Mouse (Mus musculus): Measurements from ENCODE around the gene Abcc3. TPM values are rescaled to one million over a fixed set of nuclear protein-coding genes. Genes with fewer than 3 reads are reported as not detected.
A peak's percentile ranks its signal among the peaks of the same experiment; 100 is the strongest.

Gene Abcc3
- polyA plus RNA-seq, 1 experiment, result 57.3 TPM

GRCm38 (mm10) chr11:94343955-94344358, 48.8 kb downstream of the Abcc3 start:
- no peaks in the 10 kb centered on the region for H3K4me1 ChIP-seq (ENCODE audit: control insufficient read depth, insufficient read depth, low read length)
- no peak overlapping the region for H3K4me3 ChIP-seq (ENCODE audit: insufficient read depth, low read length)
- TF ChIP-seq POLR2A (IDR thresholded peaks at IDR 0.05; ENCODE audit: borderline replicate concordance, low read depth, low read length), result no peak
- no peak for TF ChIP-seq CTCF (IDR thresholded peaks at IDR 0.05; ENCODE audit: low read depth, low read length)
- H3K27ac ChIP-seq (ENCODE audit: insufficient read depth, low read depth, low read length), result no peak overlapping the region

- Histone ChIP-seq H3K4me3 (ENCODE audit: insufficient read depth, low read length) (no peak overlapping the region), H3K27ac (ENCODE audit: insufficient read depth, low read depth, low read length) (no peak overlapping the region), H3K4me1 (ENCODE audit: control insufficient read depth, insufficient read depth, low read length) (no peaks in the 10 kb centered on the region)
- TF ChIP-seq CTCF (IDR thresholded peaks at IDR 0.05; ENCODE audit: low read depth, low read length) (no peak), POLR2A (IDR thresholded peaks at IDR 0.05; ENCODE audit: borderline replicate concordance, low read depth, low read length) (no peak)
Measured at GRCm38 (mm10) chr11:94342114-94342905, 50.5 kb downstream of the Abcc3 start.

GRCm38 (mm10) chr11:94340948-94341933, 51.6 kb downstream of the Abcc3 start:
- Histone ChIP-seq H3K27ac (ENCODE audit: insufficient read depth, low read depth, low read length) (no peak overlapping the region), H3K4me3 (ENCODE audit: insufficient read depth, low read length) (no peak overlapping the region), H3K4me1 (ENCODE audit: control insufficient read depth, insufficient read depth, low read length) (no peaks in the 10 kb centered on the region)
- no peak for TF ChIP-seq CTCF (IDR thresholded peaks at IDR 0.05; ENCODE audit: low read depth, low read length)
- TF ChIP-seq POLR2A (IDR thresholded peaks at IDR 0.05; ENCODE audit: borderline replicate concordance, low read depth, low read length), result no peak

DNA sequence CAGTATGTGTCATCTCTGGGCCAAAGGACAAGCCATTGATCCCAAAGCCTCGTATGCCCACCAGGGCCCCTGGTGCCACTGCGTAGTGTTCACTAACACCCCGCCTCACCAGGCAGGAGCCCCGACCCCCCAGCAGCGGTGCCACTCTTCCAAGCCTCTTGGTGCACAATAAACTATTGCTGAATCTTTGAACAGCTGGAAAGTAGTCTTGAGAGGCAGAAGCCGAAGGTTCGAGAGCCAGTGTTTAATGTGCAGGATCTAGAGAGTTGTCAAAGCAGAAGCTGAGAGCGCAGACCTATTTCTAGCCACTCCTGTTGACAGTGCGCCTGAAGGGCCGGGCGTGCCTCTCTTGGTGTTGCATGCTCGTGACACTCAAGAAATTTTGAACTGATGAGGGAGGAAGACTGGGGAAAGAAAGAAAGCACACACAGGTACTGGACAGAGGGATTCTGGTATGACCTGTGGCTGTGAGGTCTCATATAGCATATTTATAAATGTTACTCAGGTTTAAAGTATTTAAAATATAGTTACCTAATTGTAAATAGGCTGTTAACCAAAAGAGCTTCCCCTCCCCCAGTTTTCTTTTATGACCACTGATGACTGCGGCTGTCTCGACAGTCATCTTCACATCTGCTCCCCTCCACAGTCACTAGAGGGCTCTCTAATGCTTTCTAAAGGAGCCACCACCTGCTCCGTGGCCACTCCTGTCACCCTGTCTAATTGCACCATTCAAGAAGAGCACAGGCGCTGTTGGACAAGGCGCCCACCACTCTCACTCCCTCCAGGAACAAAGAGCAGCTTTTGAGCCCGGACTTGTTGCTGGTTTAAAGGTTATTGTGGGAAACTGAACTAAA, 52.8 kb downstream of the Abcc3 start:
- Histone ChIP-seq H3K4me1 (ENCODE audit: control insufficient read depth, insufficient read depth, low read length) (no peaks in the 10 kb centered on the region), H3K4me3 (ENCODE audit: insufficient read depth, low read length) (no peak overlapping the region), H3K27ac (ENCODE audit: insufficient read depth, low read depth, low read length) (no peak overlapping the region)
- no peak for TF ChIP-seq POLR2A (IDR thresholded peaks at IDR 0.05; ENCODE audit: borderline replicate concordance, low read depth, low read length)
- TF ChIP-seq CTCF (IDR thresholded peaks at IDR 0.05; ENCODE audit: low read depth, low read length), result peak; percentile 77

DNA sequence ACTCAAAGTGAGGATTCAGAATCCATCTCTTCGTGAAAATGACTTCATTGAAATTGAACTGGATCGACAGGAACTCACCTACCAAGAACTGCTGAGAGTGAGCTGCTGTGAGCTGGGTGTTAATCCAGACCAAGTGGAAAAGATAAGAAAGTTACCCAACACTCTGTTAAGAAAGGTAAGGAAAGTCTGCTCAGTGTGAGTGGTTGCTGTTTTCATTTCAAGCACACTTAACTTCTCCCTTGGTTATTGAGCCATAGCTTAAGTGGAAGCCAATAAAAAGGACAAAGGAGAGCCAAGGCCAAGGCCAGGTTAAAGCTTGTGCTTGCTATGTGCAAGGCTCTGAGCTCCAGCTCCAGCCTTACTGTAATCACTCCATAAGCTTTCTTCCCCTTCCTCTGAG, 54.5 kb downstream of the Abcc3 start:
- Histone ChIP-seq H3K4me3 (ENCODE audit: insufficient read depth, low read length) (no peak overlapping the region), H3K27ac (ENCODE audit: insufficient read depth, low read depth, low read length) (no peak overlapping the region), H3K4me1 (ENCODE audit: control insufficient read depth, insufficient read depth, low read length) (no peaks in the 10 kb centered on the region)
- TF ChIP-seq POLR2A (IDR thresholded peaks at IDR 0.05; ENCODE audit: borderline replicate concordance, low read depth, low read length) (no peak), CTCF (IDR thresholded peaks at IDR 0.05; ENCODE audit: low read depth, low read length) (no peak)

DNA sequence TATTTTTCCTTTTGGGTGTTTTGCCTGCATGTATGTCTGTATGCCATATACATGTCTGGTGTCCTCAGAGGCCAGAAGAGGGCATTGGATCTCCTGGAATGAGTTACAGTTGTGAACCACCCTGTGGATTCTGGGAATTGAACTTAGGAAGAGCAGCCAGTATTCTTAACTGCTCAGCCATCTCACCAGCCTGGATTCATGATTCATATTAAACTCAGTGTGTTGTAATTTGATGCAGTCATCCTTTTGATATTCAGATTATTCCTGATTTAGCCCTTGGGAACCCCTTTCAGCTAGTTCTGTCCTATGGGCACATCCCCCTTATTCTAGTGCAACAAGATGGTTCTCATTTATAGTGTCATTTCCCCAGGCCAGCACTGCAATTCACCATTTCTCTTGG, 56.2 kb downstream of the Abcc3 start:
- no peak overlapping the region for H3K27ac ChIP-seq (ENCODE audit: insufficient read depth, low read depth, low read length)
- H3K4me1 ChIP-seq (ENCODE audit: control insufficient read depth, insufficient read depth, low read length), result no peaks in the 10 kb centered on the region
- H3K4me3 ChIP-seq (ENCODE audit: insufficient read depth, low read length), result no peak overlapping the region
- TF ChIP-seq POLR2A (IDR thresholded peaks at IDR 0.05; ENCODE audit: borderline replicate concordance, low read depth, low read length), result no peak
- TF ChIP-seq CTCF (IDR thresholded peaks at IDR 0.05; ENCODE audit: low read depth, low read length), result no peak

DNA sequence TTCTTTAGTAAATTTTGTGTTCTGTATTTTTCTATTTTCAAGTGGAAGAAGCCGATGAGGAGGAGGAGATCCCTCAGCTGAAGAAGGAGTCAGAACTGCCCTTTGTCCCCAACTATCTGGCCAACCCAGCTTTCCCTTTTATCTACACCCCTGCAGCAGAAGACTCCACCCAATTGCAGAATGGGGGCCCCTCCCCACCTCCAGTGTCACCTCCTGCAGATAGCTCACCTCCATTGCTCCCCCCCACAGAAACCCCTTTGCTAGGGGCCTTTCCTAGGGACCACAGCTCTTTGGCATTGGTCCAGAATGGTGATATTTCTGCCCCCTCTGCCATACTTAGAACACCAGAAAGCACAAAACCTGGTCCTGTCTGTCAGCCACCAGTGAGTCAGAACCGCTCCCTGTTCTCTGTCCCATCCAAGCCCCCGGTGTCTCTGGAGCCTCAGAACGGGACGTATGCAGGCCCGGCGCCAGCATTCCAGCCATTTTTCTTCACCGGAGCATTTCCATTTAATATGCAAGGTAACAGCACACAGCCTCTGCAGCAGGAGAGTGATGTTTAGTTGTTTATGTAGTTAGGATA, 58.3 kb downstream of the Abcc3 start:
- Histone ChIP-seq H3K27ac (ENCODE audit: insufficient read depth, low read depth, low read length) (no peak overlapping the region), H3K4me3 (ENCODE audit: insufficient read depth, low read length) (no peak overlapping the region)
- TF ChIP-seq CTCF (IDR thresholded peaks at IDR 0.05; ENCODE audit: low read depth, low read length) (no peak), POLR2A (IDR thresholded peaks at IDR 0.05; ENCODE audit: borderline replicate concordance, low read depth, low read length) (no peak)

DNA sequence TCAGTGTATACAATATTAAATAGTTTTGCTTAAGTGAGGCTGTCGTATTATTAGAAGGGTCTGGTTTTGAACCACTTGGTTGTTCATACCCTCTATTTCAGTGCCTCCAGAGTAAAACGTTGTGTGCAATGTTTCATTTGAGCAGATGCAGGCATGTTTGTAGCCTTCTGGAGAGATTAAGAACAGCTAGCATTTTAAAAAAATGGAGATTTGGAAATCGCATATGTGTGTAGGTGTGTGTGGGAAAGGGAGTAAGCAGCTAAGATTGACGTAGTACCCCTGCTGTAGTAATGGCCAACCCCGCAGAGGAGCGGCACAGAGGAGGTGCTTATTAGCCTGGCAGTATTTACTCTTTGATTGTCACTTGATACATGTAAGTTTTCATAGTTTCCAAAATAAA, 60.1 kb downstream of the Abcc3 start:
- peaks cover 12% of the 10 kb centered on the region for H3K4me1 ChIP-seq (ENCODE audit: control insufficient read depth, insufficient read depth, low read length)
- H3K4me3 ChIP-seq (ENCODE audit: insufficient read depth, low read length), result no peak overlapping the region
- no peak overlapping the region for H3K27ac ChIP-seq (ENCODE audit: insufficient read depth, low read depth, low read length)
- TF ChIP-seq POLR2A (IDR thresholded peaks at IDR 0.05; ENCODE audit: borderline replicate concordance, low read depth, low read length) (no peak), CTCF (IDR thresholded peaks at IDR 0.05; ENCODE audit: low read depth, low read length) (no peak)

More for the DNA sequence above, 58.3 kb downstream of the Abcc3 start:
- peaks cover 11% of the 10 kb centered on the region for H3K4me1 ChIP-seq (ENCODE audit: control insufficient read depth, insufficient read depth, low read length)

DNA sequence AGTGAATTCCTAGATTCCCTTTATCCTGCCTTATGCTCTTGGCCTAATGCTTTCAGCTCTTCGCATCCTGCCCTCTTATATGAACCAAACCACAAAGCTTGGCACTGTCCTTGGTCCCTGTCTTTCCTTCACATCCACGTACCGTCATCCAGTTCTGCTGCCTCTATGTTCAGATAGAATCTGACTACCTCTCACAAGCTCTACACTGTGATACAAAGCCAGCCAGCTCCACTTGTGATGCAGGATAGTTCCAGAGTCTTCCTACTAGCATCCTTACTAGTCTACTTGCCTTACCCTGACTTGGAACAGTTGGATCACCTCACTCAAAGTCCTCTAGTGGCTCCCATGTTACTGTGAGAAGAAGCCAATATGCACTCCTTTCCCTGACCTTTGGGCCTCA, 62.6 kb downstream of the Abcc3 start:
- Histone ChIP-seq H3K27ac (ENCODE audit: insufficient read depth, low read depth, low read length) (no peak overlapping the region), H3K4me3 (ENCODE audit: insufficient read depth, low read length) (no peak overlapping the region), H3K4me1 (ENCODE audit: control insufficient read depth, insufficient read depth, low read length) (peaks cover 16% of the 10 kb centered on the region)
- TF ChIP-seq CTCF (IDR thresholded peaks at IDR 0.05; ENCODE audit: low read depth, low read length) (no peak), POLR2A (IDR thresholded peaks at IDR 0.05; ENCODE audit: borderline replicate concordance, low read depth, low read length) (no peak)
